Mouse (Mus musculus): ENCODE measurements around the gene Clip1. TPM values are rescaled to one million over a fixed set of nuclear protein-coding genes. Genes with fewer than 3 reads are reported as not detected.

Clip1 gene
- polyA plus RNA-seq, 1 experiment from 2014 or later, result 45.2 TPM

Other genes with a start within 250 kb of the Clip1 start
- gene Lrrc43, start 195.3 kb downstream of the Clip1 start, polyA plus RNA-seq (2014; fragmentation: Nextera tagmentation; extraction: Ambion mirVana), result not detected in 2 replicates
- not detected in 2 replicates for gene Il31, start 195.1 kb downstream of the Clip1 start, polyA plus RNA-seq (2014; fragmentation: Nextera tagmentation; extraction: Ambion mirVana)
- 0.20 TPM in 1 of 2 replicates, not detected in the other for gene B3gnt4, start 174.2 kb downstream of the Clip1 start, polyA plus RNA-seq (2014; fragmentation: Nextera tagmentation; extraction: Ambion mirVana)
- 95.1 and 109 TPM in 2 replicates for gene Diablo, start 160.4 kb downstream of the Clip1 start, polyA plus RNA-seq (2014; fragmentation: Nextera tagmentation; extraction: Ambion mirVana)
- 0.24 and 0.25 TPM in 2 replicates for gene Gm49027, start 159.1 kb downstream of the Clip1 start, polyA plus RNA-seq (2014; fragmentation: Nextera tagmentation; extraction: Ambion mirVana)
- 22.0 and 22.4 TPM in 2 replicates for gene Vps33a, start 111.6 kb downstream of the Clip1 start, polyA plus RNA-seq (2014; fragmentation: Nextera tagmentation; extraction: Ambion mirVana)
- gene Zcchc8, start 36.5 kb upstream of the Clip1 start, polyA plus RNA-seq (2014; fragmentation: Nextera tagmentation; extraction: Ambion mirVana), result 64.6 and 65.7 TPM in 2 replicates
- 104 and 109 TPM in 2 replicates for gene Rsrc2, start 64.8 kb upstream of the Clip1 start, polyA plus RNA-seq (2014; fragmentation: Nextera tagmentation; extraction: Ambion mirVana)
- 24.6 and 27.3 TPM in 2 replicates for gene Kntc1, start 65.1 kb upstream of the Clip1 start, polyA plus RNA-seq (2014; fragmentation: Nextera tagmentation; extraction: Ambion mirVana)
- not detected in 2 replicates for gene Hcar2, start 180.9 kb upstream of the Clip1 start, polyA plus RNA-seq (2014; fragmentation: Nextera tagmentation; extraction: Ambion mirVana)
- gene Hcar1, start 195.4 kb upstream of the Clip1 start, polyA plus RNA-seq (2014; fragmentation: Nextera tagmentation; extraction: Ambion mirVana), result 0.06 TPM in 1 of 2 replicates, not detected in the other
- 104 and 110 TPM in 2 replicates for gene Denr, start 222.6 kb upstream of the Clip1 start, polyA plus RNA-seq (2014; fragmentation: Nextera tagmentation; extraction: Ambion mirVana)
- gene Gm43518, start 242.8 kb upstream of the Clip1 start, polyA plus RNA-seq (2014; fragmentation: Nextera tagmentation; extraction: Ambion mirVana), result 0.93 and 1.2 TPM in 2 replicates
- gene Ccdc62, start 246.1 kb upstream of the Clip1 start, polyA plus RNA-seq (2014; fragmentation: Nextera tagmentation; extraction: Ambion mirVana), result 6.0 and 6.4 TPM in 2 replicates

Data from heart, embryonic 11.5 days (tissue).